Mouse (Mus musculus) hindbrain, embryonic 16.5 days (tissue): ENCODE data around the gene Chrm4. TPM values are rescaled to one million over a fixed set of nuclear protein-coding genes. Genes with fewer than 3 reads are reported as not detected.

Experiments
- ATAC-seq: fragments of 200-750 bp; cut with Nextera tagmentation; 2 replicates; pipeline ENCODE4 v1.8.0; 2017; ENCODE audit warnings: moderate TSS enrichment, moderate library complexity
- H3K27ac ChIP-seq: fragments of 300-500 bp; sonication (generic); 2 replicates; pipeline ENCODE4 v1.5.1; 2014; ENCODE audit warnings: low read depth, mild to moderate bottlenecking, control low read depth, low read length, moderate library complexity
- H3K27me3 ChIP-seq: fragments of 300-500 bp; sonication (generic); replicated peaks from 2 replicates; pipeline ENCODE4 v1.6.1; 2014; ENCODE audit warnings: low read length; ENCODE audit not compliant: control insufficient read depth, insufficient read depth
- H3K36me3 ChIP-seq: fragments of 300-500 bp; sonication (generic); 2 replicates; pipeline ENCODE4 v1.6.1; 2014; ENCODE audit warnings: mild to moderate bottlenecking, low read length, moderate library complexity, mixed read lengths; ENCODE audit not compliant: control insufficient read depth, insufficient read depth
- H3K4me1 ChIP-seq: fragments of 300-500 bp; sonication (generic); 2 replicates; pipeline ENCODE4 v1.6.1; 2014; ENCODE audit warnings: low read depth, low read length; ENCODE audit not compliant: control insufficient read depth, insufficient read depth
- H3K4me2 ChIP-seq: fragments of 300-500 bp; sonication (generic); 2 replicates; pipeline ENCODE4 v1.6.1; 2014; ENCODE audit warnings: mild to moderate bottlenecking, low read length, control low read depth, moderate library complexity
- H3K4me3 ChIP-seq: fragments of 300-500 bp; sonication (generic); 2 replicates; pipeline ENCODE4 v1.5.1; 2014; ENCODE audit warnings: mild to moderate bottlenecking, low read length, control low read depth, moderate library complexity
- H3K9ac ChIP-seq: fragments of 300-500 bp; sonication (generic); 2 replicates; pipeline ENCODE4 v1.6.1; 2014; ENCODE audit warnings: low read depth, mild to moderate bottlenecking, control low read depth, low read length, moderate library complexity
- H3K9me3 ChIP-seq: fragments of 300-500 bp; sonication (generic); 2 replicates; pipeline ENCODE4 v1.6.1; 2014; ENCODE audit warnings: mild to moderate bottlenecking, low read length, moderate library complexity; ENCODE audit not compliant: control insufficient read depth
- WGBS: fragments of 180-500 bp; shearing (Covaris S2); extraction: QIAGEN DNeasy Blood & Tissue Kit; methylation state at CpG from one replicate; pipeline ENCODE4 v1.1.7; 2014; 5-methylcytosine and 5-hydroxymethylcytosine counted together
- polyA plus RNA-seq: library from polyadenylated mRNA; unstranded; fragments of >200 nt; fragmentation: Nextera tagmentation; extraction: Ambion mirVana; gene quantifications from 2 replicates; pipeline ENCODE4 v1.2.1, GENCODE M21; 2015

The Chrm4 gene
- polyA plus RNA-seq: 1.5 TPM in 2 replicates

- no peak for ATAC-seq
- peaks cover 29% of the 10 kb centered on the region for H3K4me1 ChIP-seq
- H3K9ac ChIP-seq: no peak within 1 kb of the TSS; the same call in 1 of the 2 replicates
- H3K9me3 ChIP-seq: no peaks in the 10 kb centered on the region
- peak within 1 kb of the TSS; percentile 19; the same call in 1 of the 2 replicates for H3K4me2 ChIP-seq
- peaks cover 24% of the 10 kb centered on the region for H3K27me3 ChIP-seq
- H3K4me3 ChIP-seq: no peak within 1 kb of the TSS
- no peaks in the 10 kb centered on the region for H3K36me3 ChIP-seq
- no peak within 1 kb of the TSS for H3K27ac ChIP-seq
- WGBS: 84% methylated on average over 3 of the region's 3 CpGs
Measured at GRCm38 (mm10) chr2:91926949-91927348, at the start of gene Chrm4. Gene Chrm4, plus strand, starts transcription at chr2:91927249.

DNA sequence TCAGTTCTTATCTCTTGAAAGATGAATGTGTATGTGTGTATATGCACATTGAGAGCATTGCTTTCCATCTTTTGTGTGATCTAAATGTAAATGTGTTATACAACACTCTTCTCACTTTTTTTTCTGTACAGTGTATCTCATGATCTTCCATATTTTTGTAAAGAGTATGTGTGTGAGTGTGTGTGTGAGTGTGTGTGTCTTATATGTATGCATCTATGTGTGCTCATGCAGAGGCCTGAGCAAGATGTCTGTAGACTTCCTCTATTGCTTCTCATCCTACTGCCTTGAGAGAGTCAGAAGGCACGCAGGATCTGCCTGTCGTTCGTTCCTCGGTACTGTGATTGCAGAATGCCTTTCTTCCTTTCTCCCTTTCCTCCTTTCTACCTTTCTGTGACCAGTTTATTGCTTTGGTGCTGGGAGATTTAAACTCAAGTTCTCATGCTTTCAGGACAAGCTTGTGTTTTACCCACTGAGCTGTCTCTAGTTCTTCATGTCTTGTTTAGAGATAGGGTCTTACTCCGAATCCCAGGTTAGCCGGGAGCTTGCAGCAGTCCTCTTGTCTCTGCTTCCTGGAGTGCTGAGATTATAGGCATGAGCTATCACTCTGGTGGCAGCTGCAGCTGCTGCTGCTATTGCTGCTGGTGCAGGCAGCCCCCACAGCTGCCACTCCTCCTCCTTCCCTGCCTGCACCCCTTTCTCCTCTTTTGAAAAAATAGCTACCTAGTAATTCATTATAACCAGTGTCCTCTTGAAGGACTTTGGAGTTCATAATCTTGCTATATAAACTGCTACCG lies 48.5 kb upstream of the Chrm4 start:
- Histone ChIP-seq H3K4me2 (no peak overlapping the region), H3K36me3 (no peaks in the 10 kb centered on the region), H3K27ac (no peak overlapping the region), H3K27me3 (no peaks in the 10 kb centered on the region), H3K9me3 (no peaks in the 10 kb centered on the region), H3K4me3 (no peak overlapping the region), H3K9ac (no peak overlapping the region), H3K4me1 (no peaks in the 10 kb centered on the region)
- WGBS: 74% methylated on average over 7 of the region's 7 CpGs
- no peak for ATAC-seq

DNA sequence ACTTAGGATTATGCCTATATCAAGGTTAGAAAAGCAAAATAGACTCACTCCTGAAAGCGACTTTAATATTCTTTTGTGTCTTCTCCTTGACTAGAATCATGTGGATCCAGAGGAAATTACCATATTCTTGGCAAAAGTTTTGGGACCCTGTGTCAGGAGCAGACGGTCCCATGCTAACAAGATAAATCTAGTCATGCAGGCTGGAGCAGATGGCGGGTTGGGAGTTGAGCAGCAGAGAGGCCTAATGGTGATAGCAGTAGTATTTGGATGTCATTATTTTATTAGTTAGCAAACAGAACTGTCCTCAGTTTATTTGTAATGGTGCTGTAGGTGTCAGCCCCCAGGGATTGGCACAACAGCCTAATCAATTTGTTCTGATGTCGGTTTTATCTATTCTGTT lies 43.1 kb upstream of the Chrm4 start:
- WGBS: 72% methylated on average over 4 of the region's 4 CpGs
- H3K4me1 ChIP-seq: no peaks in the 10 kb centered on the region
- no peaks in the 10 kb centered on the region for H3K27me3 ChIP-seq
- H3K4me3 ChIP-seq: no peak overlapping the region
- no peak overlapping the region for H3K27ac ChIP-seq
- H3K36me3 ChIP-seq: peaks cover 5% of the 10 kb centered on the region; the same call in 1 of the 2 replicates
- H3K4me2 ChIP-seq: no peak overlapping the region
- ATAC-seq: peak; percentile 52; the same call in 1 of the 2 replicates
- H3K9ac ChIP-seq: no peak overlapping the region
- H3K9me3 ChIP-seq: no peaks in the 10 kb centered on the region

DNA sequence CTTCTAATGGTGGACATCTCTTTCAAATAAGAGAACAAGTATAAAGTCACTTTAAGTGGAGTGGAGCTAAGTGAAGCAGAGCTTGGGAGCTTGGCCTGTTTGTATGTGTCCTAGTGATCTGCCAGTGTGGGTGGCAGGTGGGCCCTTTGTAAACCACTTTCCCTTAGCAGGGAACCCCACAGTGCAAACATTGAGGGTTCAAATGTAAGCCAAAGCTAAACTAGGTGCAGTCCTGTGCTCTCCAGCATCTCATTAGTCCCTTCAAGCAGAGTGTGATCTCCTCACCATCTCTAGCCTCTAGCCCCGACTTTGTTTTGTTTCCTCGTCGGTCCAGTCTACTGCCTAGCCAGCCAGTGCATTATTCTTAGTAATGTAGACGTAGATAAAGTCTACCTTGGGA lies 42.4 kb upstream of the Chrm4 start:
- WGBS: 78% methylated on average over 4 of the region's 4 CpGs
- Histone ChIP-seq H3K27ac (no peak overlapping the region), H3K4me3 (no peak overlapping the region), H3K4me2 (no peak overlapping the region), H3K9ac (no peak overlapping the region), H3K9me3 (no peaks in the 10 kb centered on the region), H3K36me3 (peaks cover 5% of the 10 kb centered on the region; the same call in 1 of the 2 replicates), H3K4me1 (no peaks in the 10 kb centered on the region), H3K27me3 (no peaks in the 10 kb centered on the region)
- ATAC-seq: no peak

DNA sequence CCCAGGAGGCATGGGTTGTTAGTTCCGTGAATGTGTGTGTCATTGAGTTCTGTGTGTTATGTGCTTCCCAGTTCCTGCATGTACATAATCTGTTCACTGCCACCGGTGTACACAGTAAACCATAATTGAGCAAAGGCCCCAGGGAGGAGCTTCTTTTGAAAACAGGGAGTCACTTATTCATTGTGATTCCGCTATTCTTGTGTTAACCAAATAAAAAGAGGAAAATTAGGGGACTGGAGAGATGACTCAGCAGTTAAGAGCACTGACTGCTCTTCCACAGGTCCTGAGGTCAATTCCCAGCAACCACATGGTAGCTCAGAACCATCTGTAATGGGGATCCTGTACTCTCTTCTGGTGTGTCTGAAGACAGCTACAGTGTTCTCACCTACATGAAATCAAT lies 32.3 kb upstream of the Chrm4 start:
- Histone ChIP-seq H3K9ac (no peak overlapping the region), H3K4me3 (no peak overlapping the region), H3K36me3 (no peaks in the 10 kb centered on the region), H3K4me2 (no peak overlapping the region), H3K27ac (no peak overlapping the region), H3K4me1 (no peaks in the 10 kb centered on the region), H3K27me3 (no peaks in the 10 kb centered on the region), H3K9me3 (no peaks in the 10 kb centered on the region)
- 80% methylated on average over 3 of the region's 3 CpGs for WGBS
- ATAC-seq: no peak

DNA sequence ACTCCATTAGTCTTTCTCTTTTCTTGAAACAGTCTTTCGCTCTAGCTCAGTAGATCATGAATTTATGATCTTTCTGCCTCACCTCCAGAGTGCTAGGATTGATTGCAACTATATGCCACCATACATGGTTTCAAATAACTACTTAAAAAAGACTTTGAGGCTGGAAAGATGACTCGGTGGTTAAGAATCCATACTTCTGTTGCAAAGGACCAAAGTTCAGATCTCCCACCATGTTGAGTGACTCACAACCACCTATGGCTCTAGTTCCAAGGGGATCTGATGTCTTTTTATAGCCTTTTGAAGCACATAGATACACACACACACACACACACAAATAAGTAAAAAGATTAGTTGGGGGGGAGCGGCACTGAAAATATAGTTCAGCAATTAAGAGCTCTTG lies 31.6 kb upstream of the Chrm4 start:
- no peak overlapping the region for H3K4me2 ChIP-seq
- no peak for ATAC-seq
- 92% methylated on average over 3 of the region's 3 CpGs for WGBS
- no peak overlapping the region for H3K4me3 ChIP-seq
- no peaks in the 10 kb centered on the region for H3K9me3 ChIP-seq
- peaks cover under 1% of the 10 kb centered on the region; the same call in 1 of the 2 replicates for H3K36me3 ChIP-seq
- no peak overlapping the region for H3K27ac ChIP-seq
- no peaks in the 10 kb centered on the region for H3K4me1 ChIP-seq
- H3K9ac ChIP-seq: no peak overlapping the region
- H3K27me3 ChIP-seq: no peaks in the 10 kb centered on the region

DNA sequence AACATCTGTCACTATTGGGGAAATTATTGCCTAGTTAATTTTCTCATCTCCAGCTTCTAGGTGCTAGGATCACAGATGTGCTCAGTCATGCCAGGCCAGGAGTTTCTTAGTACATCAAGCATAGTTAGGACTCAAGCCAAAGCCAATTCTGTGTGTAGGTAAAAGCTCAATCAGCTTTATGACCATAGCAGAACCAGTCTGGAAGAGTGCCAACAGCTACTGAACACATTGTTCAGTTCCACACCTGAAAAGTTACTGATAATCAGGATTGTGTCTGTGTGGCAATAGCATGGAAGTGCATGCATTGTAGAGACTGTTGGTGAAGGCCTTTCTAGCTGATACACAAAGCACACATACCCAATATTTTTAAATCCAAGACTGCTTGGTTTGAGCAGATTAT lies 29.1 kb upstream of the Chrm4 start:
- Histone ChIP-seq H3K4me3 (no peak overlapping the region), H3K27me3 (no peaks in the 10 kb centered on the region), H3K4me1 (no peaks in the 10 kb centered on the region), H3K36me3 (peaks cover 2% of the 10 kb centered on the region; the same call in 1 of the 2 replicates), H3K27ac (no peak overlapping the region), H3K9ac (no peak overlapping the region), H3K4me2 (no peak overlapping the region), H3K9me3 (no peaks in the 10 kb centered on the region)
- no peak for ATAC-seq

DNA sequence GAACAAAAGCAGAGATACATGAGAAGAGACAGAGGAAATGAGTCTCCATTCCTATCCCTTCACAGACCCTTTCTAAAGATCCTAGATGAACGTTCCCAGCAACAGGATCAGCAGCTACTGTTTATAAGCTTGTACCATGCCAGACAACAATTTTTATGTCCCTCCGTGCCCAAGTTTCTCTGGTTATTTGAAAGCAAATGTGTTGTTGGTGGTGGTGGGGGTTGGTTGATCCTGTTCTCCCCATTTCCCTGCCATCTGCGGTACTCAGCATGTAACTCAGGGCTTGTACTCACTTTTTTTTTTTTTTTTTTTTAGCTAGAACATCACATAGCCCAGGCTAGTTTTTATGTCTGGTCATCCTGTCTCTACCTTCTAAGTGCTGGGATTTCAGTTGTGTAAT lies 27.9 kb upstream of the Chrm4 start:
- no peaks in the 10 kb centered on the region for H3K4me1 ChIP-seq
- H3K4me2 ChIP-seq: no peak overlapping the region
- H3K9me3 ChIP-seq: no peaks in the 10 kb centered on the region
- 87% methylated on average over 3 of the region's 3 CpGs for WGBS
- no peaks in the 10 kb centered on the region for H3K27me3 ChIP-seq
- no peak overlapping the region for H3K9ac ChIP-seq
- H3K4me3 ChIP-seq: no peak overlapping the region
- H3K36me3 ChIP-seq: peaks cover 2% of the 10 kb centered on the region; the same call in 1 of the 2 replicates
- H3K27ac ChIP-seq: no peak overlapping the region
- ATAC-seq: no peak

DNA sequence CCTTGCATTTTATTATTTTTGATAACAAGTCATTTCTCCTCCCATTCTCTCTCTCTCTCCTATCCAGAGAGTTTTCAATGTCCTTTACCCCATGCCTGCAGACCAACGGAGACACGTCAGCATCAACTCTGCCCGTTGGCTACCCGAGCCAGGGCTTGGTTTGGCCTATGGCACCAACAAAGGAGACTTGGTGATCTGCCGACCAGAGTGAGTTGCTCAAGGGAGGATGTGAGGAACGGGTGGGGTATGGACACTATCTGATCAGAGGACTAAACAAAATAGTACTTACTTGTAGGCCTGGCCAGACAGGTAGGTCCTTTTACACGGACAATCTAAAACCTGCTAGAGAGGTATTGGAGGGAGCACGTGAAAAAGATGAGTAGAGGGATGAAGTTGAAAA lies 26.6 kb upstream of the Chrm4 start:
- 95% methylated on average over 8 of the region's 8 CpGs for WGBS
- no peaks in the 10 kb centered on the region for H3K27me3 ChIP-seq
- ATAC-seq: no peak

More for the DNA sequence above, 26.6 kb upstream of the Chrm4 start:
- Histone ChIP-seq H3K36me3 (peaks cover 2% of the 10 kb centered on the region; the same call in 1 of the 2 replicates), H3K27ac (no peak overlapping the region), H3K4me1 (peaks cover 4% of the 10 kb centered on the region; the same call in 1 of the 2 replicates), H3K9ac (no peak overlapping the region), H3K9me3 (no peaks in the 10 kb centered on the region), H3K4me3 (no peak overlapping the region), H3K4me2 (no peak overlapping the region)
